Mouse (Mus musculus): ENCODE measurements around the gene Phf12. TPM values are rescaled to one million over a fixed set of nuclear protein-coding genes. Genes with fewer than 3 reads are reported as not detected.

The Phf12 gene
- polyA plus RNA-seq, 1 experiment from 2014 or later = 19.6 TPM

- no peak overlapping the region for H3K9ac ChIP-seq (ENCODE audit: low read length)
- WGBS = 97% methylated on average over 13 of the region's 13 CpGs
- H3K4me1 ChIP-seq (ENCODE audit: control insufficient read depth, insufficient read depth, low read length) = peaks cover 8% of the 10 kb centered on the region; the same call in 1 of the 2 replicates
- no peak overlapping the region for H3K27ac ChIP-seq (ENCODE audit: low read depth, low read length)
- H3K4me2 ChIP-seq (ENCODE audit: low read depth) = no peak overlapping the region
- H3K27me3 ChIP-seq (ENCODE audit: control insufficient read depth, insufficient read depth, low read length) = no peaks in the 10 kb centered on the region
- H3K4me3 ChIP-seq (ENCODE audit: low read depth, low read length) = no peak overlapping the region
- ATAC-seq (ENCODE audit: insufficient read depth, low FRiP score, low TSS enrichment) = no peak
- DNase-seq (ENCODE audit: low spot score) = no peak
- H3K9me3 ChIP-seq (ENCODE audit: control insufficient read depth, low read length) = no peaks in the 10 kb centered on the region
- no peaks in the 10 kb centered on the region for H3K36me3 ChIP-seq (ENCODE audit: control insufficient read depth, insufficient read depth, low read length)
These were observed 6.6 kb downstream of the Phf12 start for GRCm38 (mm10) chr11:77989071-77989690.

DNA sequence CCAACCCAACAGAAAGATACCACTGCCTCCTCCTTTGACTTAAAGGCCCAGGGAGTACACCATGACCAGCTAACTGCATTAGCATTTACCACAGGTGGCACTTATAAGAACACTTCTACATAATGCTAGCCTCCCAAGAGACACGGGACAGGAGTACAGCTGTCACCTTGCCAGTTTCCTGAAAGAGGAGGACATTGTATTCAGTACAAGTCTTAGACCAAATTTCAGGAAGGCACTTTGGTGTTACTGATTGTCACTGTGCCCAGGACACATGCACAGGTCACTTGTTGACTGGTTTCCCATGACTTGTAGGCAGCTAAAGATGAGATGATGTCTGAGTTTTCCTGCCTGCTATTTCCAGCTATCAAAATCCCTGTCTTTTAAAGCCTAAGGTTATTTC, 13.0 kb downstream of the Phf12 start:
- DNase-seq (ENCODE audit: low spot score) = no peak
- WGBS = 89% methylated on average over 1 of the region's 1 CpGs
- H3K27ac ChIP-seq (ENCODE audit: low read depth, low read length) = no peak overlapping the region
- H3K27me3 ChIP-seq (ENCODE audit: control insufficient read depth, insufficient read depth, low read length) = no peaks in the 10 kb centered on the region
- no peaks in the 10 kb centered on the region for H3K9me3 ChIP-seq (ENCODE audit: control insufficient read depth, low read length)
- no peak overlapping the region for H3K4me2 ChIP-seq (ENCODE audit: low read depth)
- H3K9ac ChIP-seq (ENCODE audit: low read length) = no peak overlapping the region
- ATAC-seq (ENCODE audit: insufficient read depth, low FRiP score, low TSS enrichment) = no peak
- H3K4me1 ChIP-seq (ENCODE audit: control insufficient read depth, insufficient read depth, low read length) = no peaks in the 10 kb centered on the region
- no peak overlapping the region for H3K4me3 ChIP-seq (ENCODE audit: low read depth, low read length)
- peaks cover 2% of the 10 kb centered on the region; the same call in 1 of the 2 replicates for H3K36me3 ChIP-seq (ENCODE audit: control insufficient read depth, insufficient read depth, low read length)

DNA sequence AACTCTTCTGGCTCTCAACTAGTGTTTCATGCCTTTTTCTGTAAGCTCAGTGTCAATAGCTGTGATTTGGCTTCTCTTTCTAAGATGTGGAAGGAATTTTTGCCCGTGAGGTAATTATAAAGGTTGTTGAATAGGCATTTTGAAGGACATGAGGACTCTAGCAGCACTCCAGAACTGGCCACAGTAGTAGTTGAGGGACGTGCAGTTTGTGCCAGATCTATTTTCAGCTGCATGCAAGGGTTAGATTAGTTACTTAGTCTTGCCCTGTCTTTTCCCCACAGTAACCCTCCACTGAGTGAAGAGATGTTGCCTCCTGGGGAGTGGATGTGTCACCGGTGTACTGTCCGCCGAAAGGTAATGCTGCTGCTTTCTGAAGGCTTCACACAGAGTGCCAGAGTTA, 23.9 kb downstream of the Phf12 start:
- no peak overlapping the region for H3K27ac ChIP-seq (ENCODE audit: low read depth, low read length)
- DNase-seq (ENCODE audit: low spot score) = no peak
- no peak for ATAC-seq (ENCODE audit: insufficient read depth, low FRiP score, low TSS enrichment)
- no peak overlapping the region for H3K4me2 ChIP-seq (ENCODE audit: low read depth)
- WGBS = 95% methylated on average over 5 of the region's 5 CpGs
- peaks cover 24% of the 10 kb centered on the region for H3K36me3 ChIP-seq (ENCODE audit: control insufficient read depth, insufficient read depth, low read length)
- H3K4me3 ChIP-seq (ENCODE audit: low read depth, low read length) = no peak overlapping the region
- H3K9ac ChIP-seq (ENCODE audit: low read length) = no peak overlapping the region
- no peaks in the 10 kb centered on the region for H3K9me3 ChIP-seq (ENCODE audit: control insufficient read depth, low read length)
- H3K4me1 ChIP-seq (ENCODE audit: control insufficient read depth, insufficient read depth, low read length) = no peaks in the 10 kb centered on the region
- no peaks in the 10 kb centered on the region for H3K27me3 ChIP-seq (ENCODE audit: control insufficient read depth, insufficient read depth, low read length)

GRCm38 (mm10) chr11:78019676-78020075, 37.1 kb downstream of the Phf12 start:
- Histone ChIP-seq H3K9me3 (ENCODE audit: control insufficient read depth, low read length) (no peaks in the 10 kb centered on the region), H3K9ac (ENCODE audit: low read length) (no peak overlapping the region), H3K36me3 (ENCODE audit: control insufficient read depth, insufficient read depth, low read length) (peaks cover 47% of the 10 kb centered on the region), H3K27me3 (ENCODE audit: control insufficient read depth, insufficient read depth, low read length) (no peaks in the 10 kb centered on the region), H3K27ac (ENCODE audit: low read depth, low read length) (no peak overlapping the region), H3K4me3 (ENCODE audit: low read depth, low read length) (no peak overlapping the region), H3K4me1 (ENCODE audit: control insufficient read depth, insufficient read depth, low read length) (no peaks in the 10 kb centered on the region), H3K4me2 (ENCODE audit: low read depth) (no peak overlapping the region)
- no peak for ATAC-seq (ENCODE audit: insufficient read depth, low FRiP score, low TSS enrichment)
- DNase-seq (ENCODE audit: low spot score) = peak; percentile 78
- 19% methylated on average over 4 of the region's 4 CpGs for WGBS

GRCm38 (mm10) chr11:78023607-78024006, 41.1 kb downstream of the Phf12 start:
- peak; percentile 28 for DNase-seq (ENCODE audit: low spot score)
- WGBS = 89% methylated on average over 8 of the region's 8 CpGs

GRCm38 (mm10) chr11:78029240-78029639, 46.7 kb downstream of the Phf12 start:
- no peak overlapping the region for H3K4me2 ChIP-seq (ENCODE audit: low read depth)
- H3K4me3 ChIP-seq (ENCODE audit: low read depth, low read length) = no peak overlapping the region
- H3K4me1 ChIP-seq (ENCODE audit: control insufficient read depth, insufficient read depth, low read length) = peaks cover 4% of the 10 kb centered on the region
- H3K9ac ChIP-seq (ENCODE audit: low read length) = no peak overlapping the region
- ATAC-seq (ENCODE audit: insufficient read depth, low FRiP score, low TSS enrichment) (no peak), DNase-seq (ENCODE audit: low spot score) (no peak)
- WGBS = 84% methylated on average over 8 of the region's 8 CpGs
- H3K9me3 ChIP-seq (ENCODE audit: control insufficient read depth, low read length) = no peaks in the 10 kb centered on the region
- H3K36me3 ChIP-seq (ENCODE audit: control insufficient read depth, insufficient read depth, low read length) = peaks cover 27% of the 10 kb centered on the region
- H3K27ac ChIP-seq (ENCODE audit: low read depth, low read length) = no peak overlapping the region
- H3K27me3 ChIP-seq (ENCODE audit: control insufficient read depth, insufficient read depth, low read length) = no peaks in the 10 kb centered on the region

More at GRCm38 (mm10) chr11:78023607-78024006, 41.1 kb downstream of the Phf12 start:
- H3K4me2 ChIP-seq (ENCODE audit: low read depth) = no peak overlapping the region
- H3K36me3 ChIP-seq (ENCODE audit: control insufficient read depth, insufficient read depth, low read length) = peaks cover 46% of the 10 kb centered on the region
- H3K9me3 ChIP-seq (ENCODE audit: control insufficient read depth, low read length) = no peaks in the 10 kb centered on the region
- no peak overlapping the region for H3K27ac ChIP-seq (ENCODE audit: low read depth, low read length)
- H3K27me3 ChIP-seq (ENCODE audit: control insufficient read depth, insufficient read depth, low read length) = no peaks in the 10 kb centered on the region
- no peaks in the 10 kb centered on the region for H3K4me1 ChIP-seq (ENCODE audit: control insufficient read depth, insufficient read depth, low read length)
- H3K4me3 ChIP-seq (ENCODE audit: low read depth, low read length) = no peak overlapping the region
- no peak for ATAC-seq (ENCODE audit: insufficient read depth, low FRiP score, low TSS enrichment)
- H3K9ac ChIP-seq (ENCODE audit: low read length) = no peak overlapping the region

- DNase-seq (ENCODE audit: low spot score) (no peak), ATAC-seq (ENCODE audit: insufficient read depth, low FRiP score, low TSS enrichment) (no peak)
- no peak overlapping the region for H3K9ac ChIP-seq (ENCODE audit: low read length)
- H3K4me2 ChIP-seq (ENCODE audit: low read depth) = no peak overlapping the region
- H3K27me3 ChIP-seq (ENCODE audit: control insufficient read depth, insufficient read depth, low read length) = no peaks in the 10 kb centered on the region
- H3K4me3 ChIP-seq (ENCODE audit: low read depth, low read length) = no peak overlapping the region
- no peak overlapping the region for H3K27ac ChIP-seq (ENCODE audit: low read depth, low read length)
- H3K36me3 ChIP-seq (ENCODE audit: control insufficient read depth, insufficient read depth, low read length) = peaks cover 19% of the 10 kb centered on the region
- no peaks in the 10 kb centered on the region for H3K9me3 ChIP-seq (ENCODE audit: control insufficient read depth, low read length)
- peaks cover 4% of the 10 kb centered on the region for H3K4me1 ChIP-seq (ENCODE audit: control insufficient read depth, insufficient read depth, low read length)
- 72% methylated on average over 2 of the region's 2 CpGs for WGBS
These were observed 48.0 kb downstream of the Phf12 start for GRCm38 (mm10) chr11:78030600-78030999.

DNA sequence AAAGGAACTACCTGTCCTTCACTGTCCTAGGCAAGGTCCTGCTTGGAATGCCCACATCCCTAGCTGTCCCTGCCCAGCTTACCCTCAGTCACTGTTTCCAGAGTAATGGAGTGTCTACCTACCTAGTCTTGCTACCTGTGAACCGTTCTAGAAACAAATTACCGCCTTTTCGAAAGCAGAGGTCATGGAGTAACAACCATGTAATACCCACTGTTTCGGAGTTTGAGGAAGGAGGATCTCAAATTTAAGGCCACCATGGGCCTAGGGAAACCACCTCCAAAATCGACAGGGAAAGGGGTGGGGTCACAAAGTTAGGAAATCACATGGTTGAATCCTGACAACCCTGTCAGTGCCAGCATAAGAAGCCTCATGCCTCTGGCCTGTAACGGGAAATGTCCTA, 48.8 kb downstream of the Phf12 start:
- H3K9ac ChIP-seq (ENCODE audit: low read length) = no peak overlapping the region
- ATAC-seq (ENCODE audit: insufficient read depth, low FRiP score, low TSS enrichment) (no peak), DNase-seq (ENCODE audit: low spot score) (no peak)
- no peak overlapping the region for H3K4me3 ChIP-seq (ENCODE audit: low read depth, low read length)
- 40% methylated on average over 6 of the region's 6 CpGs for WGBS
- H3K4me2 ChIP-seq (ENCODE audit: low read depth) = peak overlapping the region; percentile 73
- peaks cover 16% of the 10 kb centered on the region for H3K36me3 ChIP-seq (ENCODE audit: control insufficient read depth, insufficient read depth, low read length)
- H3K4me1 ChIP-seq (ENCODE audit: control insufficient read depth, insufficient read depth, low read length) = peaks cover 4% of the 10 kb centered on the region
- H3K27me3 ChIP-seq (ENCODE audit: control insufficient read depth, insufficient read depth, low read length) = no peaks in the 10 kb centered on the region
- no peaks in the 10 kb centered on the region for H3K9me3 ChIP-seq (ENCODE audit: control insufficient read depth, low read length)
- H3K27ac ChIP-seq (ENCODE audit: low read depth, low read length) = no peak overlapping the region
